Mouse (Mus musculus) myocyte (in vitro differentiated cells): ENCODE results near the gene Cog5. TPM values are rescaled to one million over a fixed set of nuclear protein-coding genes. Genes with fewer than 3 reads are reported as not detected.

Experiments used
- H3K27me3 ChIP-seq: one replicate; pipeline ENCODE4 v1.6.1; 2011; ENCODE audit not compliant: control insufficient read depth, insufficient read depth, insufficient read length
- H3K36me3 ChIP-seq: one replicate; pipeline ENCODE4 v1.6.1; 2011; ENCODE audit not compliant: control insufficient read depth, insufficient read depth
- H3K4me2 ChIP-seq: one replicate; pipeline ENCODE4 v1.6.1; 2011; ENCODE audit warnings: low read depth, control low read depth
- H3K4me3 ChIP-seq: one replicate; pipeline ENCODE4 v1.5.1; 2011; ENCODE audit warnings: mild to moderate bottlenecking, control low read depth, moderate library complexity
- H3K79me2 ChIP-seq: one replicate; pipeline ENCODE4 v1.6.1; 2011; ENCODE audit not compliant: control insufficient read depth, insufficient read depth
- H3ac ChIP-seq: one replicate; pipeline ENCODE4 v1.6.1; 2011; ENCODE audit not compliant: control insufficient read depth, insufficient read length
- CEBPB ChIP-seq: IDR thresholded peaks from 2 replicates; pipeline ENCODE4 v1.6.1; 2011; ENCODE audit warnings: mild to moderate bottlenecking, moderate library complexity; ENCODE audit not compliant: poor library complexity, insufficient read depth, severe bottlenecking
- E2F4 ChIP-seq: IDR thresholded peaks from one replicate; pipeline ENCODE4 v1.6.1; 2011; ENCODE audit warnings: mild to moderate bottlenecking, control low read depth, moderate library complexity; ENCODE audit not compliant: insufficient read depth
- MAX ChIP-seq: IDR thresholded peaks from one replicate; pipeline ENCODE4 v1.6.1; 2011; ENCODE audit warnings: low read depth, mild to moderate bottlenecking, control low read depth
- MYOD1 ChIP-seq, 3 experiments: IDR thresholded peaks; one replicate each; pipeline ENCODE4 v1.6.1; 2011; ENCODE audit warnings: control low read depth in 2 of 3, low read depth in 2 of 3, mild to moderate bottlenecking in 2 of 3, moderate library complexity in 1 of 3; ENCODE audit not compliant: insufficient read length in 2 of 3, control insufficient read depth in 1 of 3
- MYOG ChIP-seq, 3 experiments: IDR thresholded peaks; one replicate each; pipeline ENCODE4 v1.6.1; 2011; ENCODE audit warnings: control low read depth in 2 of 3, low read depth in 2 of 3, mild to moderate bottlenecking in 2 of 3; ENCODE audit not compliant: insufficient read length in 2 of 3, control insufficient read depth in 1 of 3, insufficient read depth in 1 of 3
- POLR2A ChIP-seq: IDR thresholded peaks from one replicate; pipeline ENCODE4 v1.6.1; 2011; ENCODE audit warnings: low read depth, mild to moderate bottlenecking, control low read depth, moderate library complexity; ENCODE audit not compliant: insufficient read length
- POLR2AphosphoS2 ChIP-seq: IDR thresholded peaks from one replicate; pipeline ENCODE4 v1.6.1; 2011; ENCODE audit warnings: low read depth, control low read depth; ENCODE audit not compliant: insufficient read length
- REST ChIP-seq: IDR thresholded peaks from one replicate; pipeline ENCODE4 v1.6.1; 2011; ENCODE audit warnings: mild to moderate bottlenecking, control low read depth, moderate library complexity; ENCODE audit not compliant: insufficient read depth, insufficient read length
- SRF ChIP-seq: IDR thresholded peaks from one replicate; pipeline ENCODE4 v1.6.1; 2011; ENCODE audit warnings: low read depth; ENCODE audit not compliant: control insufficient read depth, insufficient read length
- TCF12 ChIP-seq: IDR thresholded peaks from one replicate; pipeline ENCODE4 v1.6.1; 2011; ENCODE audit warnings: mild to moderate bottlenecking, control low read depth; ENCODE audit not compliant: poor library complexity, insufficient read depth, severe bottlenecking
- TCF3 ChIP-seq: IDR thresholded peaks from one replicate; pipeline ENCODE4 v1.6.1; 2011; ENCODE audit warnings: low read depth, control low read depth; ENCODE audit not compliant: insufficient read length
- USF1 ChIP-seq: IDR thresholded peaks from one replicate; pipeline ENCODE4 v1.6.1; 2011; ENCODE audit warnings: low read depth, mild to moderate bottlenecking, control low read depth, moderate library complexity
- polyA plus RNA-seq: library from polyadenylated mRNA; unstranded; fragments of >200 nt; fragmentation: generic; extraction: Trizol; gene quantifications from one replicate; pipeline ENCODE4 v1.2.1, GENCODE M21; 2012; ENCODE audit warnings: missing spikeins

Cog5 gene
- polyA plus RNA-seq, 1 experiment: 10.2 TPM

DNA sequence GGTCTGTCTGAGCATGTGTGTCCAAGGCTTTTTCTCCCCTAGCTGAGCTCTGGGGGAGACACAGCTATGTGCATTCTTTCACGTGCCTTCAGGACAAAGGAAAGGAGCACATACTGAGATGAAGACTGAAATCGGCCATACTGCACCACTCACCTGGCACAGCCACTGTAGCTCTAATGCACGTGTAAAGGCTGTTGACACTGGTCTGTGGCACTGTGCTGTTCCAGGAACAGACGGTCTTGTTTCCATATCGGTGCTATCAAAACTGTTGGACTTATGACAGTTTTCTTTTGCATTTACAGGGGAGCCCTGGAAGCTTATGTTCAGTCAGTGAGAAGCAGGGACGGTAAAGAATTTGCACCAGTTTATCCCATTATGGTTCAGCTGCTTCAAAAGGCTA, 270.7 kb downstream of the Cog5 start:
- no peak overlapping the region for H3K4me3 ChIP-seq
- no peaks in the 10 kb centered on the region for H3K79me2 ChIP-seq
- no peak overlapping the region for H3ac ChIP-seq
- TF ChIP-seq REST: no peak
- peak; percentile 68 for TF ChIP-seq POLR2AphosphoS2
- H3K4me2 ChIP-seq: no peak overlapping the region
- H3K27me3 ChIP-seq: no peaks in the 10 kb centered on the region
- peaks cover 58% of the 10 kb centered on the region for H3K36me3 ChIP-seq

GRCm38 (mm10) chr12:31926661-31927061, 272.0 kb downstream of the Cog5 start:
- Histone ChIP-seq H3K4me2 (no peak overlapping the region), H3ac (no peak overlapping the region), H3K27me3 (no peaks in the 10 kb centered on the region), H3K79me2 (no peaks in the 10 kb centered on the region), H3K36me3 (peaks cover 71% of the 10 kb centered on the region), H3K4me3 (no peak overlapping the region)
- TF ChIP-seq MYOG (IDR thresholded peaks at IDR 0.05; ENCODE audit: control insufficient read depth in 1 of 3, insufficient read depth in 1 of 3, insufficient read length in 2 of 3, low read depth in 2 of 3): peak; percentile 59 to 77 (median 64)
- TF ChIP-seq MYOD1 (IDR thresholded peaks at IDR 0.05; ENCODE audit: control insufficient read depth in 1 of 3, insufficient read length in 2 of 3, low read depth in 2 of 3): peak; percentile 21 to 85 (median 84)
- peak; percentile 85 for TF ChIP-seq POLR2AphosphoS2
- no peak for TF ChIP-seq POLR2A

DNA sequence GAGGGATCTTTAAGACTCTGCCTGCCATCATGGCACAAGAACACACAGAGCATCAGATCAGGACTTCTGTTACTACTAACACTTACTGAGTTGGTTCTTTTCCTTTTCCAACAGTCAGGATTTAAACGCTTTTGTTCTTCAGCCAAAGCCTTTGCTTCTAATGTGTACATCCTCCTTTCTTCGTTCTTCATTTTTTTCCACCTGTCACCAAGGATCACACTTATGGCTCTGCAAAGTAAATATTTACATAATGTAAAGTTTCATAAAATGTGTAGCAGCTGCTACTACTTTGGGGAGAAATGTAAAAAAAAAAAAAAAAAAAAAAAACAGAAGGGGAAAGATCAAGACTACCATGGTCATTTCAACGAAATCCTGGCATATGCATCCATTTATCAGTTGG, 273.8 kb downstream of the Cog5 start:
- Histone ChIP-seq H3K36me3 (peaks cover 84% of the 10 kb centered on the region), H3ac (no peak overlapping the region)

DNA sequence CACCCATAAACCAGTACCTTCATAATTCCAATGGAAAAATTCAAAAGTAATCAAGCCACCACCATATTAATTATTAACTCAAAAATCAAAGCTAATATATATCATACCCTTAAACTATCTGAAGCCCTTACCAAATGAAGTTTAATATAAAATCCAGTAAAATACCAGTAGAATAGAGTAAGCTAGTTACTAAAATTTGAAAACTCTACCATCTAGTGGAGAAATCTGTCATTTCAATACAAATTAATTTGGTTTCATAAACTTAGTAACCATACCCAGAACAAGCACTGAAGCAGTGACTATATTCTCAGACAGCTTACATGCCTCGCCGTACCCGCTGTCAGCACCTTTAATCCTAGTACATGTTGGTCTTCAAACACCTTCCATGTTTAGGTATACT, 277.1 kb downstream of the Cog5 start:
- Histone ChIP-seq H3K27me3 (no peaks in the 10 kb centered on the region), H3K36me3 (peaks cover 89% of the 10 kb centered on the region), H3K79me2 (no peaks in the 10 kb centered on the region), H3ac (no peak overlapping the region), H3K4me3 (no peak overlapping the region), H3K4me2 (no peak overlapping the region)
- no peak for TF ChIP-seq TCF12
- TF ChIP-seq CEBPB: no peak
- TF ChIP-seq POLR2AphosphoS2: no peak
- TF ChIP-seq TCF3: no peak
- no peak for TF ChIP-seq REST
- no peak for TF ChIP-seq MYOG (IDR thresholded peaks at IDR 0.05; ENCODE audit: control insufficient read depth in 1 of 3, insufficient read depth in 1 of 3, insufficient read length in 2 of 3, low read depth in 2 of 3)
- no peak for TF ChIP-seq USF1

More for the DNA sequence above, 273.8 kb downstream of the Cog5 start:
- Histone ChIP-seq H3K4me3 (no peak overlapping the region), H3K4me2 (no peak overlapping the region), H3K27me3 (no peaks in the 10 kb centered on the region), H3K79me2 (no peaks in the 10 kb centered on the region)
- TF ChIP-seq E2F4 (no peak), REST (no peak), POLR2A (no peak), TCF3 (no peak), SRF (no peak), TCF12 (no peak), MYOG (IDR thresholded peaks at IDR 0.05; ENCODE audit: control insufficient read depth in 1 of 3, insufficient read depth in 1 of 3, insufficient read length in 2 of 3, low read depth in 2 of 3) (no peak), CEBPB (no peak), MAX (no peak)

DNA sequence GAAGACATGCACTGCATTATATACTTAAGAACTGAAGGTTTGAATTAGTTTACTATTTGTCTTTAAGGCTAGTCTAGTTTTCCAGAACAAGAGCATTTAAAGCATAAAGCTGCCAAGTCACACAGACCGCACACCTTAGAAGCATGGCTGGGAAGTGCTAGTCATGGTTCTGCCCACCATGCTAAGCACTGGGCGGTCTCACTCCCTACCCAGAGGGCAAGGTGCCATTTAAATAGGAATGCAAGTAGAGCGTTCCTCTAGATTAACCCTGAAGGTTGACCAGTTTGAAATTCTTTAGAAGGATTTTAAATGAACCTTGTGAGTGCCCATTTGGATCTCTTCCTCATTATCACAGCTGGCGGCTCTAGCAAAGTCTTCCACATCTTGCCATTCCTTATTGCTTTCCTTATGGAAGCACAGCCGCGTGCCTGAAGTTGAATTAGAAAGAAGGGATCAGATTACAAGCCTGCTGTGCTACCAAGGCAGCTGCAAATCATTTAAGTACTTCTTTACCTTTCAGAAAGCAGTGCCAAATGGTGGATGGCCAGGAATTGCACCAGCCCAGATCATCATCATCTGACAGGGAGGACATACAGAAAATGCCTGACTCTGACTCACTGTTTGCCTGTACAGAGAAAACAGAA, 282.1 kb downstream of the Cog5 start:
- Histone ChIP-seq H3K36me3 (peaks cover 82% of the 10 kb centered on the region), H3ac (no peak overlapping the region), H3K79me2 (no peaks in the 10 kb centered on the region), H3K27me3 (no peaks in the 10 kb centered on the region), H3K4me2 (no peak overlapping the region), H3K4me3 (no peak overlapping the region)
- TF ChIP-seq POLR2A: no peak
- 0 out of 2 replicates have a peak, but pooled peaks have one; percentile 28 for TF ChIP-seq CEBPB

DNA sequence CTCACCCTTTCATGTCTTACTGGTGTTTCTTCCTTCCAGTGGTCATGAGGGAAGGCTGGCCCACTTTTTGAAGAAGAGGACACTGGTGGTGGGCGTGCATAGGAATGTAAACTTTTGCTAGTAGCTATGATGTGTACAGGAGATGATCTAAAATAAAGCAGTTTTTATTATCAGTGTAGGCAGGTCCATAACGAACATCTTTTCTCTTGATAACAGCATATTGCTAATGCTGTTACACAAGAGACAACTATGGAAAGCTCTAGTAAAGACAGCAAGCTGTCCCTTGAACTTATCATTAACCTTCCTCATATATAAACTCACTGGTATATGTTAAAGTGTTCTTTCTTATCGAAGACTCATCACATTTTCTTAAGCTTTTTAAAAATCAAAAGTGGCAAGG, 282.9 kb downstream of the Cog5 start:
- TF ChIP-seq MAX (no peak), MYOD1 (IDR thresholded peaks at IDR 0.05; ENCODE audit: control insufficient read depth in 1 of 3, insufficient read length in 2 of 3, low read depth in 2 of 3) (no peak), E2F4 (no peak), TCF12 (no peak), CEBPB (no peak), POLR2A (no peak), USF1 (no peak), REST (no peak), POLR2AphosphoS2 (no peak), MYOG (IDR thresholded peaks at IDR 0.05; ENCODE audit: control insufficient read depth in 1 of 3, insufficient read depth in 1 of 3, insufficient read length in 2 of 3, low read depth in 2 of 3) (no peak), TCF3 (no peak), SRF (no peak)
- H3ac ChIP-seq: no peak overlapping the region
- H3K79me2 ChIP-seq: no peaks in the 10 kb centered on the region

More for the DNA sequence above, 282.9 kb downstream of the Cog5 start:
- no peak overlapping the region for H3K4me3 ChIP-seq
- no peaks in the 10 kb centered on the region for H3K27me3 ChIP-seq
- H3K36me3 ChIP-seq: peaks cover 83% of the 10 kb centered on the region
- H3K4me2 ChIP-seq: no peak overlapping the region
